ENCODE assay signal across 26 mouse cellular contexts in the genomic region with DNA sequence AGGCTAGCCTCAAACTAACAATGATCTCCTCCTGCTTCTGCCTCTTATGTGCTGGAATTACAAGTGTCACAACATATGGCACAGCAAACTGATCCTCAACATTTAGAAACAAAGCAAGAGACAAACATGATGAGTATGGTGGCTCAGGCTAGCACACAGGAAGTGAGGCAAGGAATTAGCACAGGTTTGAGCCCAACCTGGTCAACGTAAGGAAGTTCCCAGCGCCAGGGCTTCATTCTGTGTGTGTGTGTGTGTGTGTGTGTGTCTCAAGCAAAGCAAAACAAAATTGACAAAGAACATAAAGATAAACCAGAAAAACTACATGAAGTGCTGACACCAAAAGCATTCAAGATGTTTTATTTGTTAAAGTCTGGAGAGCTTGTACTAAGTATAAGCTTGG.
"Had no signal": no experiment of that assay in that cellular context is flagged by ENCODE, and none has a peak within 500 bp of the region (broad histone marks: within the 10 kb centered on the region; RNA-seq: fewer than 3 reads in every experiment).

No protein-coding gene starts in this region.

- DNase-seq: gastrocnemius, adult 2 months; gastrocnemius, postnatal 10 days; gastrocnemius, postnatal 25 days; heart, adult 11 months; heart, adult 2 months; heart, postnatal 14 days; heart, postnatal 36 days; kidney, adult 11 months; kidney, adult 2 months; kidney, adult 9 months; kidney, postnatal 14 days; kidney, postnatal 36 days; layer of hippocampus, adult 9-11 months; layer of hippocampus, postnatal 36 days; left cerebral cortex, postnatal 4 days had no signal

- ATAC-seq: hindbrain, postnatal 0 days; intestine, embryonic 16.5 days had no signal

- H3K9me3 ChIP-seq: heart, embryonic 13.5 days; heart, embryonic 15.5 days; hindbrain, embryonic 13.5 days; hindbrain, embryonic 15.5 days; kidney, embryonic 15.5 days; limb, embryonic 13.5 days; limb, embryonic 15.5 days had no signal

- H3K4me2 ChIP-seq: heart, embryonic 11.5 days; heart, embryonic 13.5 days; heart, embryonic 15.5 days; hindbrain, embryonic 13.5 days; hindbrain, embryonic 15.5 days; kidney, embryonic 15.5 days; limb, embryonic 13.5 days; limb, embryonic 15.5 days had no signal

- H3K27me3 ChIP-seq: heart, embryonic 13.5 days; heart, embryonic 15.5 days; hindbrain, embryonic 13.5 days; hindbrain, embryonic 15.5 days; kidney, embryonic 15.5 days; limb, embryonic 13.5 days; limb, embryonic 15.5 days had no signal

- H3K9ac ChIP-seq: heart, embryonic 13.5 days; heart, embryonic 15.5 days; hindbrain, embryonic 13.5 days; hindbrain, embryonic 15.5 days; kidney, embryonic 15.5 days; limb, embryonic 13.5 days; limb, embryonic 15.5 days had no signal

- H3K4me1 ChIP-seq: heart, embryonic 15.5 days; hindbrain, embryonic 13.5 days; hindbrain, embryonic 15.5 days; kidney, embryonic 15.5 days; limb, embryonic 13.5 days; limb, embryonic 15.5 days had no signal

- H3K27ac ChIP-seq: gastrocnemius, adult 2 months; heart, adult 2 months; heart, embryonic 13.5 days; heart, embryonic 15.5 days; hindbrain, embryonic 13.5 days; hindbrain, embryonic 15.5 days; hindbrain, postnatal 0 days; kidney, embryonic 15.5 days; kidney, postnatal 0 days; limb, embryonic 13.5 days; limb, embryonic 15.5 days had no signal

- H3K36me3 ChIP-seq: heart, embryonic 13.5 days; heart, embryonic 15.5 days; hindbrain, embryonic 13.5 days; hindbrain, embryonic 15.5 days; kidney, embryonic 15.5 days; limb, embryonic 13.5 days; limb, embryonic 15.5 days had no signal

- H3K4me3 ChIP-seq: gastrocnemius, adult 2 months; heart, adult 2 months; heart, embryonic 13.5 days; heart, embryonic 15.5 days; hindbrain, embryonic 13.5 days; hindbrain, embryonic 15.5 days; kidney, embryonic 15.5 days; limb, embryonic 13.5 days; limb, embryonic 15.5 days had no signal
